Mouse (Mus musculus): Measurements from ENCODE around the gene Gm14139.
"Not testable (repeated sequence)": the region's sequence is repeated elsewhere in the genome, so short reads cannot be mapped to it uniquely, and the experiment has no call there.

DNA sequence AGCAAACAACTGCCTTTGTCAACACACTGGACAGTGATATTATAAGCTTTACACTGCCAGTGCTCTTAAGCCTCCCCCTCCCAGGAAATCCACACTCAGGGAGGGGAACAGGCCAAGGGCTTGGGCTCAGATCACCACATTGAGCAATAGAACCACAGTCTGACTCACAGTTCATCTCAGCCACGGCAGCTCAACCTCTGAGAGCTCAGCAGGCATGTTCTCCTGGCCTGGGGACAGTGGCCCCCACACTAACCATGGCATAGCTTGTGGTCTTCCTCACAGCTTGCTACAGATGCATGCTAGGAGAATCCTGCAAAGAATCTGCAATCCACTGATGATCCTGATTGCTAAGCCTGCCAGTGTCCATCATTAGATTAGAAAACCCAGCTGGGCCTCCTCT lies 49.6 kb upstream of the Gm14139 start:
- TF ChIP-seq CTCF (IDR thresholded peaks at IDR 0.05; ENCODE audit: low read depth, low read length); TAL1 (conservative IDR thresholded peaks at IDR 0.05; ENCODE audit: low read depth, low read length): not testable (repeated sequence)

All from G1E (cell line).